Mouse (Mus musculus): Measurements from ENCODE around the gene Kif5c.

DNA sequence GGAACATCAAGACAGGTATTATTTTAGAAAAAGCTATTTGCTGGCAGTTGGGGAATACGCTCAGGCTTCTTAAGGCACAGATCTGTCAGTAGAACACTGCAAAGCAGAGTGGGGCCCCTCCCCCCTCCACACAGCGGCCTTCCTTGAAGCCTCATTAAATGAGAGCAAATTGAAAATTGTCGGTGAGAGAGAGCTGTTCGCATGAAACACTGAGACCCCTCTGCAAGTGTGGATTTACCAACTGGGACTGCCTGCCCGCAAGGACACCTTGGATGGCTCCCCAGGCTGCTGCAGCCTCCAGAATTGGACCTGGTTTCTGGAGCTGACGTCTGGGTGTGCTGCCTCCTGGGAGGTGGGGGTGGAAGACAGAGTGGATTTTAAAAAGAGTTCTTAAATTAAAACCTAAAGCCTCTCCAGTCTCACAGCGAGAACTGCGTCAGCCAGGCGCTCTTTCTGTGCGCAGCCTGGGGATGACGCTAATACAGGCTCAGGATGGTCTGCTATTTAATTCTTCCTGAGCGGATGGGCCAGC lies 46.9 kb upstream of the Kif5c start:
- TF ChIP-seq POLR2A (IDR thresholded peaks at IDR 0.05; ENCODE audit: extremely low read depth, insufficient read depth, low read length) (peak; percentile 64; the same call in 1 of the 2 replicates), CTCF (IDR thresholded peaks at IDR 0.05; ENCODE audit: extremely low read depth, insufficient read depth, low read length) (no peak)

Measured in cortical plate, adult 2 months (tissue).